Mouse (Mus musculus): ENCODE measurements around the gene Pcnx2. TPM values are rescaled to one million over a fixed set of nuclear protein-coding genes. Genes with fewer than 3 reads are reported as not detected.

The Pcnx2 gene
- polyA plus RNA-seq, 1 experiment, result 0.01 TPM

- Histone ChIP-seq H3K36me3 (ENCODE audit: control insufficient read depth) (no peaks in the 10 kb centered on the region), H3K27me3 (ENCODE audit: control insufficient read depth) (no peaks in the 10 kb centered on the region), H3K9me3 (ENCODE audit: control insufficient read depth, low read length) (0 out of 2 replicates have a peak, but pooled peaks cover 2% of the 10 kb centered on the region), H3K4me3 (replicated peaks) (no peak overlapping the region), H3K4me1 (ENCODE audit: control insufficient read depth) (peaks cover 4% of the 10 kb centered on the region)
- TF ChIP-seq TAL1 (IDR thresholded peaks at IDR 0.05; ENCODE audit: low read length), result no peak
- no peak for TF ChIP-seq GATA1 (IDR thresholded peaks at IDR 0.05; ENCODE audit: low read length)
These were observed 192.3 kb downstream of the Pcnx2 start for GRCm38 (mm10) chr8:125705816-125706215.

- Histone ChIP-seq H3K27me3 (ENCODE audit: control insufficient read depth) (no peaks in the 10 kb centered on the region), H3K4me1 (ENCODE audit: control insufficient read depth) (no peaks in the 10 kb centered on the region), H3K9me3 (ENCODE audit: control insufficient read depth, low read length) (0 out of 2 replicates have a peak, but pooled peaks cover 2% of the 10 kb centered on the region), H3K36me3 (ENCODE audit: control insufficient read depth) (no peaks in the 10 kb centered on the region), H3K4me3 (replicated peaks) (no peak overlapping the region)
- no peak for TF ChIP-seq GATA1 (IDR thresholded peaks at IDR 0.05; ENCODE audit: low read length)
- TF ChIP-seq TAL1 (IDR thresholded peaks at IDR 0.05; ENCODE audit: low read length), result no peak
These were observed 193.7 kb downstream of the Pcnx2 start for GRCm38 (mm10) chr8:125704434-125704833.

GRCm38 (mm10) chr8:125702868-125703473 is 195.1 kb downstream of the Pcnx2 start:
- H3K36me3 ChIP-seq (ENCODE audit: control insufficient read depth), result no peaks in the 10 kb centered on the region
- no peaks in the 10 kb centered on the region for H3K4me1 ChIP-seq (ENCODE audit: control insufficient read depth)
- H3K9me3 ChIP-seq (ENCODE audit: control insufficient read depth, low read length), result 0 out of 2 replicates have a peak, but pooled peaks cover 2% of the 10 kb centered on the region
- H3K4me3 ChIP-seq (replicated peaks), result no peak overlapping the region
- TF ChIP-seq TAL1 (IDR thresholded peaks at IDR 0.05; ENCODE audit: low read length) (no peak), GATA1 (IDR thresholded peaks at IDR 0.05; ENCODE audit: low read length) (no peak)
- no peaks in the 10 kb centered on the region for H3K27me3 ChIP-seq (ENCODE audit: control insufficient read depth)

Other genes starting within 250 kb of the Pcnx2 start
- not detected in 2 replicates for gene Map10, start 228.5 kb downstream of the Pcnx2 start, polyA plus RNA-seq (2012)
- 0.12 and 0.39 TPM in 2 replicates for gene Ntpcr, start 168.4 kb downstream of the Pcnx2 start, polyA plus RNA-seq (2012)
- gene Map3k21, start 12.1 kb upstream of the Pcnx2 start, polyA plus RNA-seq (2012), result not detected in 2 replicates
- gene Kcnk1, start 96.9 kb upstream of the Pcnx2 start, polyA plus RNA-seq (2012), result not detected in 2 replicates

All from erythroblast, embryonic 14.5 days (primary cell).